Mouse (Mus musculus): ENCODE results near the gene Dhfr. TPM values are rescaled to one million over a fixed set of nuclear protein-coding genes. Genes with fewer than 3 reads are reported as not detected.
A peak's percentile ranks its signal among the peaks of the same experiment; 100 is the strongest.

Dhfr gene
- total and polyA plus RNA-seq, 3 experiments, result 13.6 to 47.0 (median 23.8) TPM

DNA sequence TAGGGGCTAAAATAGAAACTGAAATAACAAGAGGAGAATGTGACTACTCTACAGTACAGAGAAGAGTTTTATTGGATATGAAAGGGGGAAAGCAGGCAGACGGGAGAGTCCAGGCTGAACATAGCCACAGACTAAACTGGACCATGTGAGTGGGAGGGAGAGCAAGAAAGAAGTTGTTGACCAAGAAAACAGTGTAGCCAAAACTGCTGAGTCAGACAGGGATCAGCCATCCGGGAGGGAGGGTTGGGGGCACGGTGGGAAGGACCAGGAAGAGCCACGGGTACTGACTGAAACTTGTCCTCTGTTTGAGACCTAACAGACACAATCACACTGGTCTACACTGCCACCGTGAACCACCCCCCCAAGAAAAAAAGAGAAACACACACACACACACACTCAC, 28.5 kb upstream of the Dhfr start:
- Histone ChIP-seq H3K4me2 (ENCODE audit: insufficient read depth, low read depth, poor library complexity, severe bottlenecking) (no peak overlapping the region), H3K27me3 (replicated peaks) (no peaks in the 10 kb centered on the region), H3K79me2 (replicated peaks; ENCODE audit: control insufficient read depth, extremely low read depth, insufficient read depth, poor library complexity, severe bottlenecking) (no peaks in the 10 kb centered on the region), H3K36me3 (replicated peaks in 1 of 2; ENCODE audit: control insufficient read depth in 1 of 2, insufficient read depth in 1 of 2, low read length in 1 of 2) (peaks cover 0 to 52% of the 10 kb centered on the region in 2 experiments), H3K4me1 (ENCODE audit: control insufficient read depth in 1 of 2, insufficient read depth in 2 of 2) (peaks cover 0 to 15% of the 10 kb centered on the region in 2 experiments; a peak in 1 of 4 replicates), H3K9ac (ENCODE audit: insufficient read depth, low read depth) (no peak overlapping the region), H3K4me3 (replicated peaks in 1 of 3; ENCODE audit: low read depth in 2 of 3, low read length in 2 of 3, poor library complexity in 1 of 3) (no peak overlapping the region), H3K27ac (ENCODE audit: insufficient read depth, low read depth) (no peak overlapping the region), H3K9me3 (replicated peaks; ENCODE audit: low read length) (no peaks in the 10 kb centered on the region)
- DNase-seq (ENCODE audit: extremely low read depth), result no peak
- TF ChIP-seq RAD21 (IDR thresholded peaks at IDR 0.05; ENCODE audit: low read depth, low read length) (no peak), ZNF384 (IDR thresholded peaks at IDR 0.05; ENCODE audit: low read depth, low read length) (no peak), USF2 (conservative IDR thresholded peaks at IDR 0.05; ENCODE audit: low read depth, low read length) (no peak)
- dilution Hi-C loops (cut with MboI; ENCODE audit: extremely low pct_ligation_motif_present, extremely low pct_unique_long_range_greater_than_20kb, low sequenced_read_pairs) (no loop called here), in situ Hi-C loops (cut with MboI; ENCODE audit: low pct_ligation_motif_present, low pct_unique_long_range_greater_than_20kb, low sequenced_read_pairs) (loop anchor here (25.0 kb wide), 1 partner anchor 414 kb away; no protein-coding TSS in a partner anchor)

DNA sequence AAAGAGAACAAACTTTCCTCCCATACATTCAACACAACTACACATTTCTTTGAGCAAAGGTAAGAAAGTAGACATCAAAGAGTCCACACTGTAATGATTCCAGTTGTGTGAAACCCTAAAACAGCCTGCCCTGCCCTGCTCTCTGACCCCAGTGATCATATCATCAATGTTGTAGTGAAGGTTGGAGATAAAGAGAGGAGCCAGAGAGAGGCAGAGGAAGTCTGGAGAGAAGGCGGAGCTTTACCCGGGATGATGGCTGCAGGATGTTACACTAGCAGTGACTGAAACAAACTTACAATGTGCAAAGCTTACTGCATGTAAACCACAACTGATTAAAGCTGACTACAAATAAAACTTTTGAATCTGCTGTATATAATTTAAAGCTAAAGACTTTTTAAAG, 26.5 kb upstream of the Dhfr start:
- DNase-seq (ENCODE audit: extremely low read depth), result no peak

DNA sequence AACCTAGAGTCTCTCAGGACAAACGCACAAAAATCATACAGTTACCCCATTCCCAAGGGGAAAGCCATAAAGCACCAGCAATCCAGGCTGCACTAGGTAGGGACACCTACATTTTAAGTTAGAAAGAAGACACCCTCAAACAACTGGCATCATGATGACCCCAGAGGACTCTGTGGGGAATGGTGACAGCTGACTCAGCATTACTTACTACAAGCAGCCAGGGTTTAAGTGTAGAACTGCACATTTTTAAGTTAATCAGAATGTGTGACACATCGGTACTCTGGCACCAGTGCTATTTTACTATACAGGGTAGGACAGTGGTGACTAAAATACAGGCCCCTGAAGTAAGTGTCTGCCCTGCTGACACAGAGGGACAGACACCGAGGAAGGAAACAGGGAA, 23.9 kb upstream of the Dhfr start:
- H3K4me2 ChIP-seq (ENCODE audit: insufficient read depth, low read depth, poor library complexity, severe bottlenecking), result no peak overlapping the region
- H3K4me3 ChIP-seq (replicated peaks in 1 of 3; ENCODE audit: low read depth in 2 of 3, low read length in 2 of 3, poor library complexity in 1 of 3), result no peak overlapping the region
- dilution Hi-C loops (cut with MboI; ENCODE audit: extremely low pct_ligation_motif_present, extremely low pct_unique_long_range_greater_than_20kb, low sequenced_read_pairs) (no loop called here), in situ Hi-C loops (cut with MboI; ENCODE audit: low pct_ligation_motif_present, low pct_unique_long_range_greater_than_20kb, low sequenced_read_pairs) (loop anchor here (25.0 kb wide), 1 partner anchor 418 kb away; no protein-coding TSS in a partner anchor)
- peaks cover 4 to 22% of the 10 kb centered on the region in 2 experiments; a peak in 2 of 4 replicates for H3K4me1 ChIP-seq (ENCODE audit: control insufficient read depth in 1 of 2, insufficient read depth in 2 of 2)
- H3K36me3 ChIP-seq (replicated peaks in 1 of 2; ENCODE audit: control insufficient read depth in 1 of 2, insufficient read depth in 1 of 2, low read length in 1 of 2), result peaks cover 0 to 57% of the 10 kb centered on the region in 2 experiments
- H3K27ac ChIP-seq (ENCODE audit: insufficient read depth, low read depth), result no peak overlapping the region
- H3K79me2 ChIP-seq (replicated peaks; ENCODE audit: control insufficient read depth, extremely low read depth, insufficient read depth, poor library complexity, severe bottlenecking), result no peaks in the 10 kb centered on the region
- no peaks in the 10 kb centered on the region for H3K27me3 ChIP-seq (replicated peaks)
- TF ChIP-seq ZNF384 (IDR thresholded peaks at IDR 0.05; ENCODE audit: low read depth, low read length) (no peak), SMC3 (IDR thresholded peaks at IDR 0.05; ENCODE audit: low read depth, low read length) (no peak), ELF1 (IDR thresholded peaks at IDR 0.05; ENCODE audit: low read depth, low read length) (no peak), CHD1 (IDR thresholded peaks at IDR 0.05; ENCODE audit: low read depth, low read length) (no peak), MAX (IDR thresholded peaks at IDR 0.05; ENCODE audit: low read length) (no peak), HCFC1 (IDR thresholded peaks at IDR 0.05; ENCODE audit: low read depth, low read length) (no peak), MAFK (IDR thresholded peaks at IDR 0.05; ENCODE audit: insufficient replicate concordance, low read length) (peak; percentile 73; the same call in 1 of the 2 replicates), NELFE (IDR thresholded peaks at IDR 0.05; ENCODE audit: low read depth, low read length) (no peak)
- H3K9me3 ChIP-seq (replicated peaks; ENCODE audit: low read length), result no peaks in the 10 kb centered on the region
- H3K9ac ChIP-seq (ENCODE audit: insufficient read depth, low read depth), result no peak overlapping the region
- no peak for DNase-seq (ENCODE audit: extremely low read depth)

More for the DNA sequence above, 26.5 kb upstream of the Dhfr start:
- Histone ChIP-seq H3K36me3 (replicated peaks in 1 of 2; ENCODE audit: control insufficient read depth in 1 of 2, insufficient read depth in 1 of 2, low read length in 1 of 2) (peaks cover 0 to 56% of the 10 kb centered on the region in 2 experiments), H3K9ac (ENCODE audit: insufficient read depth, low read depth) (no peak overlapping the region), H3K4me1 (ENCODE audit: control insufficient read depth in 1 of 2, insufficient read depth in 2 of 2) (peaks cover 4 to 15% of the 10 kb centered on the region in 2 experiments; a peak in 2 of 4 replicates), H3K9me3 (replicated peaks; ENCODE audit: low read length) (no peaks in the 10 kb centered on the region), H3K4me2 (ENCODE audit: insufficient read depth, low read depth, poor library complexity, severe bottlenecking) (no peak overlapping the region), H3K27ac (ENCODE audit: insufficient read depth, low read depth) (no peak overlapping the region), H3K4me3 (replicated peaks in 1 of 3; ENCODE audit: low read depth in 2 of 3, low read length in 2 of 3, poor library complexity in 1 of 3) (no peak overlapping the region), H3K79me2 (replicated peaks; ENCODE audit: control insufficient read depth, extremely low read depth, insufficient read depth, poor library complexity, severe bottlenecking) (no peaks in the 10 kb centered on the region), H3K27me3 (replicated peaks) (no peaks in the 10 kb centered on the region)
- dilution Hi-C loops (cut with MboI; ENCODE audit: extremely low pct_ligation_motif_present, extremely low pct_unique_long_range_greater_than_20kb, low sequenced_read_pairs) (no loop called here), in situ Hi-C loops (cut with MboI; ENCODE audit: low pct_ligation_motif_present, low pct_unique_long_range_greater_than_20kb, low sequenced_read_pairs) (loop anchor here (25.0 kb wide), 1 partner anchor 416 kb away; no protein-coding TSS in a partner anchor)
- TF ChIP-seq CTCF (conservative IDR thresholded peaks at IDR 0.05 in 1 of 2, IDR thresholded peaks at IDR 0.05 in 1 of 2; ENCODE audit: low read depth in 2 of 2, low read length in 2 of 2) (no peak), SMC3 (IDR thresholded peaks at IDR 0.05; ENCODE audit: low read depth, low read length) (no peak), ELF1 (IDR thresholded peaks at IDR 0.05; ENCODE audit: low read depth, low read length) (no peak), ETS1 (conservative IDR thresholded peaks at IDR 0.05; ENCODE audit: low read depth, low read length) (no peak), MAFK (IDR thresholded peaks at IDR 0.05; ENCODE audit: insufficient replicate concordance, low read length) (no peak)

All from CH12.LX (cell line).